ENCODE assay signal across 8 mouse cellular contexts in genomic region chr16:52451786-52452476, GRCm38 (mm10). TPM values are rescaled to one million over a fixed set of nuclear protein-coding genes. Genes with fewer than 3 reads are reported as not detected.
A peak's percentile ranks its signal among the peaks of the same experiment; 100 is the strongest.
DNase-seq lines count a peak whose midpoint lies in the region; ATAC-seq and TF ChIP-seq lines count a peak whose summit lies in the region.

No protein-coding gene starts in this region.

- peak overlapping the region; percentile 77 for H3K27ac ChIP-seq in left cerebral cortex, adult 2 months
- no peak overlapping the region for H3K27ac ChIP-seq in embryonic fibroblast, embryonic 13.5 days (ENCODE audit: insufficient read depth, low read length)
- peak overlapping the region; percentile 47; the same call in 1 of the 2 replicates for H3K27ac ChIP-seq in intestine, embryonic 14.5 days (ENCODE audit: low read depth)
- H3K27ac ChIP-seq in lung, embryonic 15.5 days = peak overlapping the region; percentile 79
- H3K27ac ChIP-seq in small intestine, adult 2 months (ENCODE audit: insufficient read depth, low read depth, low read length) = peak overlapping the region; percentile 8; the same call in 1 of the 2 replicates

- peak overlapping the region; percentile 94 for H3K4me2 ChIP-seq in intestine, embryonic 14.5 days (ENCODE audit: low read length)
- H3K4me2 ChIP-seq in lung, embryonic 15.5 days = peak overlapping the region; percentile 82

- H3K9me3 ChIP-seq in intestine, embryonic 14.5 days (ENCODE audit: control insufficient read depth, low read length) = no peaks in the 10 kb centered on the region
- no peaks in the 10 kb centered on the region for H3K9me3 ChIP-seq in lung, embryonic 15.5 days

- TF ChIP-seq POLR2A in embryonic fibroblast, embryonic 13.5 days (IDR thresholded peaks at IDR 0.05; ENCODE audit: low read depth, low read length) = no peak
- TF ChIP-seq POLR2A in small intestine, adult 2 months (IDR thresholded peaks at IDR 0.05; ENCODE audit: low read depth, low read length) = no peak

- H3K4me1 ChIP-seq in embryonic fibroblast, embryonic 13.5 days (ENCODE audit: control insufficient read depth, insufficient read depth, low read length) = no peaks in the 10 kb centered on the region
- H3K4me1 ChIP-seq in intestine, embryonic 14.5 days (replicated peaks; ENCODE audit: control insufficient read depth, insufficient read depth, low read length) = peaks cover 4% of the 10 kb centered on the region; the same call in 1 of the 2 replicates
- peaks cover 25% of the 10 kb centered on the region for H3K4me1 ChIP-seq in lung, embryonic 15.5 days
- H3K4me1 ChIP-seq in small intestine, adult 2 months (ENCODE audit: control insufficient read depth, insufficient read depth, insufficient read length, low read length) = no peaks in the 10 kb centered on the region; the same call in 1 of the 2 replicates

- 1% methylated on average over 23 of the region's 23 CpGs for WGBS in intestine, embryonic 14.5 days
- WGBS in lung, embryonic 15.5 days = under 1% methylated on average over 23 of the region's 23 CpGs
- WGBS in small intestine, adult 2 months = under 1% methylated on average over 23 of the region's 23 CpGs

- H3K4me3 ChIP-seq in left cerebral cortex, adult 2 months = peak overlapping the region; percentile 70
- peak overlapping the region; percentile 76 for H3K4me3 ChIP-seq in embryonic fibroblast, embryonic 13.5 days (ENCODE audit: insufficient read depth, low read length)
- peak overlapping the region; percentile 68 for H3K4me3 ChIP-seq in intestine, embryonic 14.5 days (ENCODE audit: low read depth, low read length)
- H3K4me3 ChIP-seq in lung, embryonic 15.5 days = peak overlapping the region; percentile 59
- H3K4me3 ChIP-seq in small intestine, adult 2 months (ENCODE audit: low read depth, low read length) = peak overlapping the region; percentile 75

- H3K9ac ChIP-seq in intestine, embryonic 14.5 days (ENCODE audit: low read length) = peak overlapping the region; percentile 42
- H3K9ac ChIP-seq in lung, embryonic 15.5 days = peak overlapping the region; percentile 48

- H3K27me3 ChIP-seq in intestine, embryonic 14.5 days (replicated peaks; ENCODE audit: control insufficient read depth, insufficient read depth, low read length) = peaks cover 5% of the 10 kb centered on the region; the same call in 1 of the 2 replicates
- no peaks in the 10 kb centered on the region for H3K27me3 ChIP-seq in lung, embryonic 15.5 days
- H3K27me3 ChIP-seq in small intestine, adult 2 months (ENCODE audit: control insufficient read depth, insufficient read depth, low read length) = no peaks in the 10 kb centered on the region

- ATAC-seq in intestine, embryonic 14.5 days (replicated peaks; ENCODE audit: low FRiP score, low TSS enrichment, low read depth) = peak; percentile 6
- no peak for ATAC-seq in lung, embryonic 15.5 days (ENCODE audit: borderline replicate concordance, extremely low read depth, low FRiP score, low TSS enrichment)

- DNase-seq in left cerebral cortex, adult 2 months (ENCODE audit: extremely low spot score in 1 of 2, low spot score in 2 of 2) = peak in 1 of 2 experiments; percentile 32
- no peak for DNase-seq in left cerebral cortex, adult 9 months (ENCODE audit: low spot score in 2 of 2)
- DNase-seq in NIH3T3 (ENCODE audit: low read depth) = peak; percentile 16
- peak; percentile 68 for DNase-seq in intestine, embryonic 14.5 days (ENCODE audit: low spot score)
- DNase-seq in gastrocnemius, postnatal 36 days = no peak

- no peak for TF ChIP-seq CTCF in left cerebral cortex, adult 2 months (IDR thresholded peaks at IDR 0.05)
- TF ChIP-seq CTCF in embryonic fibroblast, embryonic 13.5 days (IDR thresholded peaks at IDR 0.05; ENCODE audit: borderline replicate concordance, insufficient read depth, low read length) = no peak
- TF ChIP-seq CTCF in small intestine, adult 2 months (IDR thresholded peaks at IDR 0.05; ENCODE audit: extremely low read depth, insufficient read length, insufficient replicate concordance, low read depth, low read length) = no peak

- H3K36me3 ChIP-seq in intestine, embryonic 14.5 days (ENCODE audit: control insufficient read depth, insufficient read depth, low read length) = no peaks in the 10 kb centered on the region
- no peaks in the 10 kb centered on the region for H3K36me3 ChIP-seq in lung, embryonic 15.5 days
- H3K36me3 ChIP-seq in small intestine, adult 2 months (ENCODE audit: control insufficient read depth, insufficient read depth, low read length) = no peaks in the 10 kb centered on the region

- intact Hi-C loops in left cerebral cortex, adult 2 months (cut with DNase I) = loop anchor here (5.0 kb wide), 3 partner anchors 150 to 1610 kb away; no protein-coding TSS in a partner anchor
- intact Hi-C loops in gastrocnemius, postnatal 36 days (cut with DNase I) = no loop called here

RNA-seq across cellular contexts. Expression of gene Alcam, which starts 1.9 kb away (rescaled TPM):
- total RNA-seq in left cerebral cortex, adult 2 months (2021) = 100 to 1,000 TPM; 176 to 178 TPM
- 63.6 and 76.1 TPM in 2 replicates for polyA plus RNA-seq in embryonic fibroblast, embryonic 13.5 days (2011; ENCODE audit: insufficient read length, low read depth, missing spikeins)
- 43.9 and 47.0 TPM in 2 replicates for polyA plus RNA-seq in intestine, embryonic 14.5 days (2014; fragmentation: Nextera tagmentation; extraction: Ambion mirVana)
- polyA plus RNA-seq in lung, embryonic 15.5 days (2015; fragmentation: Nextera tagmentation; extraction: Ambion mirVana) = 27.8 and 31.0 TPM in 2 replicates
- 2.4 and 4.1 TPM in 2 replicates for polyA plus RNA-seq in small intestine, adult 2 months (2012; rRNA removed)
- 1 to 10 TPM in 1 of 2 experiments, under 1 TPM in 1; 0.82 to 1.1 TPM for total RNA-seq in gastrocnemius, postnatal 36 days (2021)

Comparison
In these comparisons a context has a peak if more than half of its experiments do, and no peak if none do; other contexts are left out.
1. DNase-seq: peak in NIH3T3 (single experiment) and intestine, embryonic 14.5 days (single experiment); none in left cerebral cortex, adult 9 months (0 of 2) and gastrocnemius, postnatal 36 days (0 of 2).
2. Peak in every context shown above with its lines, with median percentiles within 50 percentile points of each other: H3K4me3 ChIP-seq.